Mouse (Mus musculus) intestine, embryonic 14.5 days (tissue): ENCODE measurements around the gene Nav2. TPM values are rescaled to one million over a fixed set of nuclear protein-coding genes. Genes with fewer than 3 reads are reported as not detected.

Experiments
- ATAC-seq: fragments of 200-750 bp; cut with Nextera tagmentation; replicated peaks from 2 replicates; pipeline ENCODE4 v1.8.0; 2017; ENCODE audit warnings: low read depth, moderate number of reproducible peaks, moderate TSS enrichment, moderate library complexity; ENCODE audit not compliant: low FRiP score, low TSS enrichment
- DNase-seq: peaks from one replicate; pipeline ENCODE4 v3.0.0-alpha.2; 2018; ENCODE audit warnings: low spot score
- H3K27ac ChIP-seq: fragments of 300-500 bp; sonication (generic); 2 replicates; pipeline ENCODE4 v1.5.1; 2014; ENCODE audit warnings: low read depth, mild to moderate bottlenecking, control low read depth
- H3K27me3 ChIP-seq: fragments of 300-500 bp; sonication (generic); replicated peaks from 2 replicates; pipeline ENCODE4 v1.6.1; 2014; ENCODE audit warnings: low read length, control low read depth; ENCODE audit not compliant: control insufficient read depth, insufficient read depth
- H3K36me3 ChIP-seq: fragments of 300-500 bp; sonication (generic); 2 replicates; pipeline ENCODE4 v1.6.1; 2014; ENCODE audit warnings: low read length, control low read depth; ENCODE audit not compliant: control insufficient read depth, insufficient read depth
- H3K4me1 ChIP-seq: fragments of 300-500 bp; sonication (generic); replicated peaks from 2 replicates; pipeline ENCODE4 v1.6.1; 2014; ENCODE audit warnings: low read length, control low read depth, mixed read lengths; ENCODE audit not compliant: control insufficient read depth, insufficient read depth
- H3K4me2 ChIP-seq: fragments of 300-500 bp; sonication (generic); 2 replicates; pipeline ENCODE4 v1.6.1; 2014; ENCODE audit warnings: low read length
- H3K4me3 ChIP-seq: fragments of 300-500 bp; sonication (generic); 2 replicates; pipeline ENCODE4 v1.5.1; 2014; ENCODE audit warnings: low read depth, low read length, control low read depth, mixed read lengths
- H3K9ac ChIP-seq: fragments of 300-500 bp; sonication (generic); 2 replicates; pipeline ENCODE4 v1.6.1; 2014; ENCODE audit warnings: mild to moderate bottlenecking, low read length
- H3K9me3 ChIP-seq: fragments of 300-500 bp; sonication (generic); 2 replicates; pipeline ENCODE4 v1.6.1; 2016; ENCODE audit warnings: low read length, control low read depth; ENCODE audit not compliant: control insufficient read depth
- WGBS: fragments of 180-500 bp; shearing (Covaris S2); extraction: QIAGEN DNeasy Blood & Tissue Kit; methylation state at CpG from one replicate; pipeline ENCODE4 v1.1.7; 2014; 5-methylcytosine and 5-hydroxymethylcytosine counted together
- polyA plus RNA-seq: library from polyadenylated mRNA; unstranded; fragments of >200 nt; fragmentation: Nextera tagmentation; extraction: Ambion mirVana; gene quantifications from 2 replicates; pipeline ENCODE4 v1.2.1, GENCODE M21; 2014

Gene Nav2
- polyA plus RNA-seq, 1 experiment from 2014 or later: 31.5 TPM

DNA sequence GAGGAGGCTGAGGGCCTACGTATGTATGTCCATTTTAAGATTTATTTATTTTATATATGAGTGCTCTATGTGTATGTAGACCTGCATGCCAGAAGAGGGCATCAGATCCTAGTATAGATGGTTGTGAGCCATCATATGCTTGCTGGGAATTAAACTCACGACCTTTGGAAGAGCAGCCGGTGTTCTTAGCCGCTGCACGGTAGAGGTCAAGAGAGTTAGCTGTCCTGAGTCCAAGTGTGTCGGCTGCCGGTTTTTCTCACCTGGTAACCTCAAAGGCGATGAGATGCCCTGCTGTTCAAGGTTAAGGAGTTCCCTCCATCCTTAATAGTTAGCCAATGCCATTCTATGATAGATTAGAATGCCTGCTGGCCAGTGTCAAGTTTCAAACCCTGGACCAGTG is 594.9 kb downstream of the Nav2 start:
- no peak for DNase-seq
- Histone ChIP-seq H3K36me3 (peaks cover 15% of the 10 kb centered on the region), H3K9ac (no peak overlapping the region), H3K4me1 (peaks cover 22% of the 10 kb centered on the region), H3K9me3 (no peaks in the 10 kb centered on the region), H3K4me2 (no peak overlapping the region), H3K27me3 (no peaks in the 10 kb centered on the region), H3K4me3 (no peak overlapping the region), H3K27ac (no peak overlapping the region)
- WGBS: 58% methylated on average over 8 of the region's 8 CpGs
- ATAC-seq: no peak

DNA sequence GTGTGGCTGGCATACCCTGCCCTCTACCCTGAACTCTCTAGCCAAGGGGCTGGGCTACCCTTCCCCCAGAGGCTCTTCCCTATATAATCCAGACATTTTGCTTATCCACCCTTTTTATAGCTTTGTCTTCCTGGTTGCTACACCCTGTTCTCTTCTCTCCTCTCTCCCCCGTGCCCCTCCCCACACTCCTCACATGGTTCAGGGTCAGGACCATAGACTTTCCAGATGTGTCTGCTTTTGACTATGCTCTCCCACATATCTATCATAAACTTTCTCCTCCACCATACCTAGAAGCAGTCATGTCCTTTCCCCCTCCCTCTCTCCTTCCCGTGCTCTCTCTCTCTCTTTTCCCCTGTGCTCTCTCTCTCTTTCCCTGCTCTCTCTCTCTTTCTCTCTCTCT is 595.4 kb downstream of the Nav2 start:
- H3K36me3 ChIP-seq: peaks cover 15% of the 10 kb centered on the region
- no peak overlapping the region for H3K9ac ChIP-seq
- H3K4me1 ChIP-seq: peaks cover 22% of the 10 kb centered on the region
- no peak overlapping the region for H3K4me2 ChIP-seq
- H3K27ac ChIP-seq: no peak overlapping the region
- no peaks in the 10 kb centered on the region for H3K9me3 ChIP-seq
- 8% methylated on average over 2 of the region's 2 CpGs for WGBS
- no peak for ATAC-seq
- no peak overlapping the region for H3K4me3 ChIP-seq
- H3K27me3 ChIP-seq: no peaks in the 10 kb centered on the region
- no peak for DNase-seq

DNA sequence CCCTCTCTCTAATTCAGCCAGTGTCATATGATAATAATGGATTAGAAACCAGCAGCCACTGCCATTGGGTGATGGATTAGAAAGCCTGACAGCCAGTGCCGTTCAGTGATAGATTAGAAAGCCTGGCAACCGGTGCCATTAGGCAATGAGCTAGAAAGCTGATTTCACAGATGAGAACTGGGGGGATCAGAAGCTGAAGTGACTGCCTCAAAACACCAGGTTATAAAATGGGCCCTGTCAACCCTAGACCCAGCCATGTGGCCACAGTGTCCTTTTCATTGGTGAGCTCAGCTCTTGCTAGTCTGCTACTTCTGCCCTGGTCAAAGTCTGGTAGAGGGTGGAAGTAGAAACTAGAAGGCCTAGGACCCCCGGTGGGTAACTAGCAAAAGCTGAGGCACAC is 595.8 kb downstream of the Nav2 start:
- ATAC-seq (no peak), DNase-seq (no peak)
- WGBS: 6% methylated on average over 3 of the region's 3 CpGs
- H3K27me3 ChIP-seq: no peaks in the 10 kb centered on the region
- H3K4me2 ChIP-seq: no peak overlapping the region
- no peaks in the 10 kb centered on the region for H3K9me3 ChIP-seq
- no peak overlapping the region for H3K4me3 ChIP-seq
- peaks cover 22% of the 10 kb centered on the region for H3K4me1 ChIP-seq
- no peak overlapping the region for H3K27ac ChIP-seq
- peaks cover 15% of the 10 kb centered on the region for H3K36me3 ChIP-seq
- H3K9ac ChIP-seq: no peak overlapping the region

DNA sequence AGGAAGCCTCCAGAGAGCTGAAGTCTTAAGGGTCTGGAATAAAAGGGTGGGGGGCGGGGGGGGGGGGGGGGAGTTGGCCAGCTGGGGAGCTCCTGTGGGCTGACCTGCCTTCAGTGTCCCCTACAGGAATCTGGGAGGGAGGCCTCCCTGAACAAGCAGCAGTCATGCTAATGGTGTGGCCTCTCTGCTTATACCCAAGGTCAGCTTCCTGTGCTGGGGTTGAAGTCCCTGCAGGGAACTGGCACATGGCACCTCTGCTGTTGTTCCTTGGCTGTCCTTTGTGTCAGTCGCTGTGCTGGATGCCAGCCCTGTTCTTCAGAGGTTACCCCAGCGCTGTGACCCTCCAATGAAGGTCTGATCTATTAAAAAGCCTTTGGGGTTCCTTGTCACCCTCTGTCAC is 596.5 kb downstream of the Nav2 start:
- Histone ChIP-seq H3K27ac (peak overlapping the region; percentile 59; the same call in 1 of the 2 replicates), H3K4me1 (peaks cover 22% of the 10 kb centered on the region), H3K4me2 (no peak overlapping the region), H3K36me3 (peaks cover 15% of the 10 kb centered on the region), H3K27me3 (no peaks in the 10 kb centered on the region), H3K4me3 (no peak overlapping the region), H3K9me3 (no peaks in the 10 kb centered on the region), H3K9ac (no peak overlapping the region)
- ATAC-seq (no peak), DNase-seq (no peak)
- 43% methylated on average over 3 of the region's 3 CpGs for WGBS

DNA sequence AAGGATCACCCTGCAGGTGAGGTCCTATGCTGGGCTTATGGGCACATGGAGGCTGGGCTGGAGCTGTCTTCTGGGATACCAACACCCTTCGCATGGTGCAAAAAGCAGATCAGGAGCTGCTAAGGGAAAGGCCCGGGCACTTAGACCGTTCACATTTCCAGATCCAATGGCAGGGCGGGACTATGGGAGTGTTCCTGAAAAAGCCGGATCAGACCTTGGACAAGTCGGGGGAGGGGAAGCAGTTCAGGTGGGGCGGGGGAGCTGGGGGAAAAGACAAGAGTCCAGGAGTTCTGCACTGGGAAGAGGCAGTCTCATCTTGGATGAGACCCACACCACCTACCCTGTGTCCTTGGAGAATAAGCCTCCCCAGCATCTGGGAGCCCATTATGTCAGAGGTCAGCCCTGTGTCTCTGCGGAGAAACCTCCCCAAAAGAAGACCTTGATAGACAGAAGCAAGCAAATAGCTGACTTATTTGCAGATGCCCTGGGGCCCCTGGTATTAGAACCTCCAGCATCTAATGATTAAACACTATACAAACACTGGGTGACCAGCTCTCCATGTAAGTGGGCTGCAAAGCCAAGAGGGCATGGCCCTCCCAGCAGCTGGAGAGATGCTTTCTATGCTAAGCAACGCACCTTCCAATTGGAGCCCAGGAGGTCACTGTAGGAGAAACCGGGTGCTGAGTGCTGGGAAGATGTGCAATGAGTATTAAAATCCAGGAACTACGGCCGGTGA is 597.7 kb downstream of the Nav2 start:
- H3K27ac ChIP-seq: peak overlapping the region; percentile 59
- DNase-seq: peak; percentile 61
- H3K9ac ChIP-seq: no peak overlapping the region
- H3K9me3 ChIP-seq: no peaks in the 10 kb centered on the region
- no peak overlapping the region for H3K4me2 ChIP-seq
- H3K4me1 ChIP-seq: peaks cover 22% of the 10 kb centered on the region
- peak; percentile 72 for ATAC-seq
- WGBS: 64% methylated on average over 12 of the region's 12 CpGs
- H3K4me3 ChIP-seq: no peak overlapping the region
- peaks cover 7% of the 10 kb centered on the region; the same call in 1 of the 2 replicates for H3K36me3 ChIP-seq
- H3K27me3 ChIP-seq: no peaks in the 10 kb centered on the region

DNA sequence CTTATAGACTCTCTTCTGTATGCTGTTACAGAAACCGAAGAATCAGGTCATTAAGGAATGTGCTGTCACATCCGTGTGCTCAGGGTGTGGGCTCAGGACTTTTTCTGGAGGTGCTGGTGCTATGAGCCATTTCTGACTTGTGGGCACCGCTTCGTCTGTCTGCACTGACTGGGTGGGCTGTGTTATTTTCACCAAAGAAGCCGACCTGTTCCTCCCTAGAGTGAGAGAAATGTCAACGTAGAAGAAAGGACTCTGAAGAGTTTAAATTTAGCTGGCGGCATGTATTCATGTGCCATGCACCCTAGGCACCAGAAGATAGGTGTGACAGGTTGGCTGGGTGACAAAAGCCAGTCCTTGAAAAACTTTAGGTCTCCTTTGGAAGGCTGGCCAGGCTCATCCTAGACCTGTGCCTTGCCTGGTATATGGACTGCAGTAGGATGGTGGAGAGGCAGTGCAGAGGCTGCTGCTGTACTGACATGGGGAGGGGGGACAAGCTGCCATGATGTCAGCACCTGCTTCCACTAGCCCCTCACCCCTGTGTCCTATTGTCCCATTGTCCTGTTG is 599.5 kb downstream of the Nav2 start:
- H3K27me3 ChIP-seq: no peaks in the 10 kb centered on the region
- H3K27ac ChIP-seq: no peak overlapping the region
- no peak overlapping the region for H3K4me3 ChIP-seq
- no peaks in the 10 kb centered on the region for H3K36me3 ChIP-seq
- no peak overlapping the region for H3K9ac ChIP-seq
- no peak for ATAC-seq
- no peak for DNase-seq
- no peak overlapping the region for H3K4me2 ChIP-seq
- H3K9me3 ChIP-seq: no peaks in the 10 kb centered on the region
- peaks cover 22% of the 10 kb centered on the region for H3K4me1 ChIP-seq
- WGBS: 74% methylated on average over 7 of the region's 7 CpGs

DNA sequence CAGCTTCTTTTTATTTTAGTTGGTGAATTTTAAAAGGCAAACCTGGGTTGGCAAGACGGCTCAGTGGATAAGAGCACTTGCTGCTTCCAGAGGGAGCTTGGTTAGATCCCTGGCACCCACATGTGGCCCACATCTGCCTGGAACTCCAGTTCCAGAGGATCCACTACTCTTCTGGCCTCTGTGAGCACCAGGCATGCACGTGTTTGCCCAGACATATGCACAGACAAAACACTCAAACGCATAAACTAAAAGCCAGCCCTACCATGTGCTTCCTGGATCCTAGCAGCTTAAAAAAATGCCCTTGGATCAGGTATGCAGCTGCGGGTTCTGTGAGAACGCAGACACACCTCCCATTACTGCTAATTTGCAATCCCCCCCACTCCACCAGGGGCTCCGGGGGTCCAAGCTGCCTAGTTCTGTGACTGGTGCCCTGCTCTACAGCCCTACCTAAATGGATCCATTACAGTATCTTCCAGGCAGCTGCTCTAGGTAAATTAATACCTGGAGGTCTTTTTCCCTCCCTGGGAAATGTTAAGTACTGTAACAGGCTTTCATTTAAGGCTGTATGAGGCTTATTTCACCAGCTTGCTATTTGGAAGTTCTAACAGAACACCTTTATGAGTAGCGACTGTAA is 603.4 kb downstream of the Nav2 start:
- no peak overlapping the region for H3K4me3 ChIP-seq
- H3K9ac ChIP-seq: no peak overlapping the region
- no peaks in the 10 kb centered on the region for H3K27me3 ChIP-seq
- 46% methylated on average over 7 of the region's 7 CpGs for WGBS
- no peaks in the 10 kb centered on the region; the same call in 1 of the 2 replicates for H3K4me1 ChIP-seq
- ATAC-seq (no peak), DNase-seq (no peak)
- no peaks in the 10 kb centered on the region for H3K9me3 ChIP-seq
- H3K36me3 ChIP-seq: no peaks in the 10 kb centered on the region
- no peak overlapping the region for H3K4me2 ChIP-seq
- H3K27ac ChIP-seq: no peak overlapping the region

DNA sequence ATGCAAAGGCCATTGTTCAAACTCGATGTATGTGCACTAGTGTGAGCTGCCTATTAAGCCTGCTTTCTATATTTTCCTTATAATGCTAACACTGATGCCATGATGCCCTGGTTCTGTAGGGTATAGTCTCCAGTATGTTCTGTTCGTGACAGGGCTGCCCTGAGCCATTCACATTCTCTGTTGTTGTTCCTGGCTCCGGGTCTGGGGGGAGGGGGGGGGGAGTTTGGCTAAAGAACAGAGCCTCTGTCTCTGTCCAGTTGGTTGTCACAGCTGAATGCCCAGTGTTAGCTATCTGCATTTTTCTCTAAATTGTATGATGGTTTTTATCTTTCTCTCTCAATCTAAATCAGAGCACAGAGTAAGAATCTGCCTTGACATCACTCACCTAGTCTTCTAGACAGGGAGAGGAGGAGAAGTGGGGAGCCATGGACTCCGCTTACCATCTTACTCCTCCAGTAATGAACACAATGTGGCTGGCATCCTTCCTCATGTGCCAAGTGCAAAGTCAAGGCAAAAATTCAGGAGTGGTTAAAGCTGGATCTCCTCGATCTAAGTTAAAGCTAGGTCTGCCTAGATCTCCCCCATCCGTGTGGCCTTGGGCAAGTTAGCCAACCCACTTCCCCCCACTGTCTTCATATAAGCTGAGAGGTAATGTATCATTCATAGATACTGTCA is 605.4 kb downstream of the Nav2 start:
- H3K4me3 ChIP-seq: no peak overlapping the region
- H3K4me1 ChIP-seq: no peaks in the 10 kb centered on the region; the same call in 1 of the 2 replicates
- ATAC-seq: no peak
- H3K27me3 ChIP-seq: no peaks in the 10 kb centered on the region
- WGBS: 89% methylated on average over 6 of the region's 6 CpGs
- no peak overlapping the region for H3K27ac ChIP-seq
- H3K4me2 ChIP-seq: no peak overlapping the region
- H3K9ac ChIP-seq: no peak overlapping the region
- DNase-seq: no peak
- H3K9me3 ChIP-seq: no peaks in the 10 kb centered on the region
- no peaks in the 10 kb centered on the region for H3K36me3 ChIP-seq
